Mouse (Mus musculus) natural killer cell, adult 2 months (primary cell): ENCODE measurements around the gene Gm10300.

Experiments used
- DNase-seq, 2 experiments: peaks; one replicate each; pipeline ENCODE4 v3.0.0; 2022; ENCODE audit warnings: low spot score in 2 of 2

The Gm10300 gene

DNA sequence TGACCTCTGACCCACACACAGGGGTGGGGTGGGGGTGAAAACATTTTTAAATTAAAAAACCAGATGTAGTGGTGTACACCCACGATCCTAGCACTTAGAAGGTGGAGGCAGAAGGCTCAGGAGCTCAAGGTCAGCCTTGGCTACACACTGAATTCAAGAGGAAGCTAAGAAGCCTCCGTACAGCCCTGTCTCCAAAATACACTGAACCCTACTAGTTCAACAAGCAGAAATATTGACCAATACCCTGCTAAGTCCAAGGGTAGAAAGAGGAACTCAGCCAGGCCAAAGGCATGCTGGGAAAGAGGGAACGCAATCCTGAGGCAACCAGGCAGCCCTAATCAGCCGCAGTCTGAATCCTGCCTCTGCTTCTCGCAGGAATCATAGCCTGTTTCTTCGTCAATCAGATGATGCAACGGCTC, 3.8 kb downstream of the Gm10300 start:
- DNase-seq: no peak

DNA sequence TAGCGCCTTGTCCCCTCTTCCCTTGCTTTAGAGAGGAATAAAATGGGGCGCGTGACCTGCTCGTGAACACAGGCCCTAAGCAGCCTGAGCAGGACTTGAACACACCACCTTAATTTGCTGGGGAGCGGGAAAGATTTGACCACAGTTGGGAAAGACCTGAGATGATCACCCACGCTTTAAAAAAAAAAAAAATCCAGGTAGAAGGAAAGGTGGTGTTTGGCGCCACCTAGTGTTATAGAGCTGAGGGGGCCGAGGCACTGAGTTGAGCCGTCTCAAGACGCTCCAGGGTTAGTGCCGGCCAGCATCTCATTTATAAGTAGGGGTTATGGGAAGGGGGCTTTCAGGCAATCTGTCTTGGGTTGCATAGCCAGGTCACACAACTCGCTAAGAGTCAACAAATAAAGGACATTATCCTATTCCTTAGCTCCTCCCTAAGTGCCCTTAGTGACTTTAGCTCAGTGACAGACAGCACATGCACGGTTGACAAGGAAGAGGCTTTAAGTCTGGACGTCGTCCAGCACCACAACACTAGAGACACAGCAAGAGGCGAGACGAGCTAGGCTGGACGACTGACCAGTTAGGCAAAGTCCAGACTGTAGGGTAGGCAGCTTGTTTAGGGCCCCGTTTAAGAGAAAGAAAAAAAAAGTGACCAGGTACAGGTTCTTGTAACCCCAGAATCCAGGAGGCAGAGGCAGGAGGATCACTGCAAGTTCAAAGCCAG, 5.2 kb downstream of the Gm10300 start:
- DNase-seq: peak; percentile 54 to 71

DNA sequence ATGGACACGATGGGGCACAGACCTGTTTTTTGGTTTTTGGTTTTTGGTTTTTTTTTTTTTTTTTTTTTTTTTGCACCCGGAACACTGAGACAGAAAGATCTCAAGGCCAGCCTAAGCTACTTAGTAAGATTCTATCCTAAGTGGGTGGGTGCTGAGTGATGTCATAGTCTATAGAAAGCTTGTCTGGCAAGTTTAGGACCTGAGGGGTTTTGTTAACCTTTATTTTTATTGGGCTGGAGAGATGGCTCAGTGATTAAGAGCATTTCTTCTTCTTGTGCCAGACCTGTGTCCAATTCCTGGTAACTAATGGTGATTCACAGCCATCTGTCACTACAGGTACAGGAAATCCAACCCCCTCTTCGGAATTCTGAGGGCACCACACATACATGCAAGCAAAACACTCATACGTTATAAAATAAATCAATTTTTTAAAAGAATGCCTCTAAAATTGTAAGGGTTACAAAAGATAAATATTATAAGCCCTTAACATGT, 6.0 kb downstream of the Gm10300 start:
- DNase-seq: no peak

DNA sequence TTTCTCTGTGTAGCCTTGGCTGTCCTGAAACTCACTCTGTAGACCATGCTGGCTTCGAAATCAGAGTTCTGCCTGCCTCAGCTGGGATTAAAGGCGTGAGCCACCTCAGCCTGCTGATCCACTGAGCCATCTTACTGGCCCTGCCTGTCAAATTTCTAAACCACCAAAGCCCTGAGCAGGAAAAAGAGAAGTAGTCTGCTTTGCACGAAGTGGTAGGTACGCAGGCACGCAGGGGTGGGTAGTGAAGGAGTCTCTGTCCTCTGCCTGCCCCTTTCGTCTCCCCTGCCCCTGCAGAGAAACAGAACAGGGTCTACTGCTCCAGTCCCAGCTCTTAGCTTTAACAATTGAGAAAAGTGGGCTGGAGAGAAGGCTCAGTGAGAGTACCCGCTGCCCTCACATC, 10.6 kb downstream of the Gm10300 start:
- DNase-seq: peak in 1 of 2 experiments; percentile 50

DNA sequence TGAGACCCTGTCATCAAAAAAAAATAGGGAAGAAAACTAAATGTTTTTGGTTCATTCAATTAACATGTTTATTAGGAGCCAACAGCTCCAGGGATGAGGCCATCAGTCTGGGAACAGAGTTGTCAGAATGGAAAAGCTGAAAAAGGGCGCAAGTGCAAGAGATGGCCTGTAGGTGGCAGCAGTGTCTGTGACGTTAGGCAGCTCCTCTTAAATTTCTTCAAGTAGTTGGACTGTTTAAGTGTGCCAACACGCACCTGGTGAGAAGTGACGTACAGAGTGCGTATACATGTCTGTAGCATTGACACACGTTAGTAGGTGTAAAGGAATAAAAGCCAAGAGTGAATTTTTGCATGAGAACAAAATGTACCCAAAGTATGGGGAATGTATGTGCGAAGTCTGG, 14.4 kb downstream of the Gm10300 start:
- peak; percentile 34 to 48 for DNase-seq

DNA sequence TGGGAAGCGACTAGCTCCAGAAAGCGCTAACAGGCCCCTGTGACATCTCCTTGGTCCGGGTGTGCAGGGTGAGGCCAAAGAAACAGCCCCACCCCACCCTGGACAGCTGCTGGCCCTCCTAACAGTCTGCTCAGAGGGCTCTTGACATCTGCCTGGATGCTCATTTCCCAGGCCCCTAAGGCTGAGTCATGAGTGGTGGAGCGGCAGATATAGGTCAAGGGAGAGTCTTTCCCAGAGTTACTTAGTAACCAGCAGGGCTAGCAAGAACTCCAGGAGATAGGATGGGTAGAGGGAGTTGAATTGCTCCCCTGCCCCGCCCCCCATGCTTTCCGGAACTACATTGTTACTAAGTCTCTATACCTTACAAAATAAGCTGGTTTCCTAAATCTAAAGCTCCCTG, 18.6 kb downstream of the Gm10300 start:
- no peak for DNase-seq

DNA sequence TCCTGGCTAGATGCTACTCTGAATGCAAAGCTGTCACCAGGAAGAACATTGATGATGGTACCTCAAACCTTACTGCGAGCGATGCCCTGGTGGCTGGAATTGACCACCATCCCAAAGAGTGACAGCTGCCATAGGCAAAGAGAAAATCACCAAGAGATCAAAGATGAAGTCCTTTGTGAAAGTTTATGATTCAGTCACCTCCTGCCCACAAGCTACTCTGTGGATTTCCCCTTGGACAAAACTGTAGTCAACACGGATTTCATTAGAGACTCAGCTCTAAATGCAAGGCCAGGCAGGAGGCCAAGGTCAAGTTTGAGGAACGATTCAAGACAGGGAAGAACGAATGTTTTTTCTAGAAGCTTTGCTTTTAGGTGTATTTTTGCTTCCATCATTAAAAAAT, 19.4 kb downstream of the Gm10300 start:
- DNase-seq: no peak

DNA sequence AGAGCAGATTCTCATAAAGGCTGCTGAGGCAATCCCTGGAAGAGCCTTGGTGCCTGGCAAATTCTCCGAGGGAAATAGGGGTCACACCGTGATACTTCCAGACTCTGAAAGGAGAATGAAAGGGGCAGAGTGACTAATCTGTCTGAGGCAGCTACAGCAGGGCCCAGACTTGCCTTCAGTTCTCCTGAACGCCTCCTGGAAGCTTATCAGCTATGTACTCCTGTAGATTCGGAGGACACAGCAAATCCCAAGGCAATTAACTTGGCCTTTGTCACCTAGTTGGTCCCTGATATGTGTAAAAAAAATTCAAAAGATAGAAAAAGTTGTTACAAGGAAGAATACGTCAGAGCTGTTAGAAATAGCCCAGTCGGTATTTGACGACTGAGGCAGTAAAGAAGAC, 20.5 kb downstream of the Gm10300 start:
- no peak for DNase-seq

DNA sequence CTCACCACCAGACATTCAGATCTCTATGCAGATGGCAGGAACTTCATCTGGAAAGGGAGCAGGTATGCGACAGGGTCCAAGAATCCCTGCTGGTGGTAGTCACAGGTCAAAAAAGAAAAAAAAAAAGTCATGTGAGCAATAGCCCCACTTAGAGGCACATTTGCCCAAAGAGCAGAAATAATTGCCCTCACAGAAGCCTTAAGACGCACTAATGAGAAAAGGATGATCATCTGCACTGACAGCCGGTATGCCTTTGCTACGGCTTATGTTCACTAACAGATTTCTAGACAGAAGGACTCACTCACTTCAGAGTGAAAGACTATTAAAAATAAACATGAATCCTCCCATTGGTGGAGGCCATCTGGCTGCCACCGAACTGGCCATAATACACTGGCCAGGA, 25.1 kb downstream of the Gm10300 start:
- DNase-seq: no peak

DNA sequence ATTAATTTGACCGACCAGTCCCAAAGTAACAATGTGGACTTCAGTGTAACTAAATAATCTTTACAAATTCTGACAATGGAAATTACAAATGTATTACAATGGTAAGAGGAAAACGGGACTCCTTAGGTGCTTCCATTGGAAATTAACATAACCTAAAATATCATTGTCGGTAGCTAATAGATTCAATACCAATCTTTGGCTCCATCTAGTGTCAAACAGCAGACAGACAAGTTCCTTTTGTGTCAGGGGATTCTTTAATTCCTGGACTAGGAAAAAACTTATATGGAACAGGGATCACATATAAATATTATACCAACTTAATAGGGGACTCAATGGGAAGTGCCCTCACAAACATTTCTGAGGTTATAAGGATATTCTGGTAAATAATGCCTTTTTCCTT, 26.7 kb downstream of the Gm10300 start:
- no peak for DNase-seq

DNA sequence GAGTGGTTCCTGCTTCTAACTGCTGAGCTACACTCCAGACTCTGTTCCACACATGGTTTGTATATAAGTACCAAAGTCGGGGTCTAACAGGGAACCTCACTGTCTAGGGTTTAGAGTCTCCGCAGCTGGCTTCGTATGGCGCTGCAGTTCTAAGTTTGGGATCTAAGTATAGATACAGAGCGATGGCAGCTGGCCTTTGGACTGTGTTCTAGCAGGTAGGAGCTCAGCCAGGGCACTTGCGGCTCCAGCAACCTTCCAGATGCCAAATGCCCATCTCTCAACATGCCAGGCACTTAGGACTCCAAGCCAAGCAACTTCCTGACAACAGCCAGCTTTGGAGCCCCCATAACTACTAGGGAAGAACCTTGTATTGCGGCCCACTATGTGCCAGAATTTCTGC, 33.7 kb downstream of the Gm10300 start:
- DNase-seq: no peak

DNA sequence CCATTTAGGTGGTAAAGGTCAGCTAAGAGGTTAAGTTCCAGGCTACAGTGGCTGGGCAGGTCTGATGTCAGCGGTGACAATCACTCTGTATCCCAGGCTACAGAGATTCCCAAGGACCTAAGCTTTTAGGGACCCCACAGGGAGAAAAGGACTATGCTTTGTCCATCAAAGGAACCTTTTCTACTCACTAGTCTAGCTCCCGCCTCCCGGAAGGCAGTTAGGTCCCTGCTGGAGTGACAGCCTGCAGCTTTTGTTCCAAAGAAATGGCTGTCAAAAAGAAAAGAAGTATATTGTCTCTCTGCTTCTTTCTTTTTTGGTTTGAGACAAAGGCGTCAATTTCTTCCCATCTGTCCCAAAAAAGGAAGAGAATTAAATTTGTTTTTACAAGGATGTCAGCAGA, 36.7 kb downstream of the Gm10300 start:
- DNase-seq: no peak

DNA sequence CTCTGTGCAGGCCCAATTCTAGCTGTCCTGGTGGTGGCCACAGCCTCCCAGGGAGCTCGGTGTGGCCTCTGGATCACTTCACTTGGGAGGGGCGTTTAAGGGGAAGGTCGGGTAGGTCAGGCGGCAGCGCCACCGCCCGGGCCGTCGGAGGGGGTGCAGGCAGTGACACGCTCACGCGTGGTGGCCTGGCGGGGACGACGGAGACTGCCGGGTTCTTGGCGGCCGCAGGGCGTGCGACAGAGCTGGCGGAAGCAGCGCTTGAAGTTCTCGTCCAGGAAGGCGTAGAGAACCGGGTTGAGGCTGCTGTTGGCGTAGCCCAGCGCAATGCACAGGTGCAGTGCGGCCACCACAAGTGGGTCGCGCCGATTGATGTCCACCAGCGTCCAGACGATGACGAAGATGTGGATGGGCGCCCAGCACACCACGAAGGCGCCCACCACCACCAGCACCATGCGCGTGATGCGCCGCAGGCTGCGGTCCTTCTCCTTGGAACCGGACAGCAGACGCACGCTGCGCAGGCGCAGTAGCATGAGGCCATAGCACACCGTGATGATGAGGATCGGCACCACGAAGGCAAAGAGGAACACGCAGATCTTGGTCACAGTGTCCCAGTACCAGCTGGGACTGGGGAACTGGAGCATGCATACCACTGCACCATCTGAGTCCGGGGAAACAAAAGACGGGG, 39.1 kb downstream of the Gm10300 start:
- peak in 1 of 2 experiments; percentile 16 for DNase-seq

DNA sequence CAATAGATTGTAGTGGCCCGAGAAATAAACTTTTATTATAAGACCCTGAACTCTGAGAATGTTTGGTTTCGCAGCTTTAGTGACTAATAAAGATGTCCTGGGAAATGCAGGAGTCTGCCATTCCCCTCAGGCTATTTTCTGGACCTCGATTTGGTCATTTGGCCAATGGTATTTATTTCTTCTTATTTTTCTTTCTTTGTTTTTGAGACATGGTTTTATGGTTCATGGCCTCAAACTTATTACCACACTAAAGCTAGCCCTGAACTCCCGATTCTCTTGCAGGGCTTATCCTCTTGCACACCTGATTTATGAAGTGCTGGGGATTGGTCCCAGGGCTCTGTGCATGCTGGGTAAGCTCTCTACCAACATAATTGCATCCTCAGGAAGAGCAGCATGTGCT, 41.8 kb downstream of the Gm10300 start:
- DNase-seq: no peak

DNA sequence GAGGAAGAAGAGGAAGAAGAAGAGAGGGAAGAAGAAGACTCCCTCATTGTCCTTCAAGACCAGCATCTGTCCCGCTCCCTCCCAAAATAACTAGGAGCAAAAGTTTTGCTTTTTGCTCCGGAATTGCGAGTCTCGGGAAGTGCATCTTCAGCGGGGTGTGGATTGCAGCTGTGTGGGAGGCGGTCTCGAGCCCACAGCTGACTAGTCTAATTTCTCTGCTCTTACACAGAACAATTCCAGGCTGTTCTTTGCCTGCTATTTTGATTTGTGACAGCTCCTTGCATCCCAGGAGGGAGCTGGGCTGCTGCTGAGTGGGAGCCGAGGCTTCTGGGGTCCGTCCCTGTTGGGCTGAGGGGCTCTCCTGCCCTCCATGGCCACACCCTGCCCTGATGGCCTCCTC, 45.1 kb downstream of the Gm10300 start:
- DNase-seq: no peak

DNA sequence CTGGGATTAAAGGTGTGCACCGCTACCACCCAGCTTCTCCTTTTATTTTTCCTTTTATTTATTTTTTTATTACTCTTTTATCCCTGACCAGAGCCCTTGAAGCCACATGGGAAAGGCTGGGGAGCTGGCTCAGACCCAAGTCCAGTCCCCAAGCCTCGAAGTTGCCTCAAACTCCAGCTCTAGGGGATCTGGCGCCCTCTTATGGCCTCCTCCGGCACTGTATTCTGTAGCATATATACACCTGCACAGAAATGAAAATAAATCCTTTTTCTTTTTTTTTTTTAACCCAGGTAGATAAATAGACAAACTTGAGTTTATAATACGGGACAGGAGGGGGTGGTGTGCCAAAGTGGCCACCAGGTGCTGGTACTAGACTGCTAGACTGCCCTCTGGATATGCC, 47.2 kb downstream of the Gm10300 start:
- no peak for DNase-seq

DNA sequence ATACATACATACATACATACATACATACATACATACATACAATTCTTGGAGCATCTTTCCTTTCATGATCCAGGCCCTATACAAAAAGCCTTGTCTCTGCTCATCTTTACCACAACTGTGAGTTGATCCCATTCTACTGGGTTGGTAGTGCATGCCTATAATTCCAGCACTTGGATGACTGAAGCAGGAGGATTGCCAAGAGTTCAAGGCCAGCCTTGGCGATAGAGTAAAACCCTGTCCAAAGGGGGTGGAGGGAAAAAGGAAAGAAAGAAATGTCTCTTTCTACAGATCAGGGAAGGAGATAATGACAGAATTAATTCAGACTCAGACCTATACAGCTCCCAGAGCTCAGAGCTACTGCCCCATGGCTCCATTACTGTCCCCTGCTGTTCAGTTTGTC, 48.7 kb downstream of the Gm10300 start:
- no peak for DNase-seq
